Mouse (Mus musculus): ENCODE data around the gene Poglut1.

The Poglut1 gene

GRCm38 (mm10) chr16:38549479-38550396 lies at the start of gene Poglut1:
Gene Poglut1 (minus strand): TSS chr16:38550258.
- in situ Hi-C loops (cut with MboI; ENCODE audit: low pct_unique_long_range_greater_than_20kb in 1 of 2, low sequenced_read_pairs in 2 of 2, unreplicated experiment in 1 of 2) = no loop called here

GRCm38 (mm10) chr16:38598986-38599680 lies 49.1 kb upstream of the Poglut1 start:
- in situ Hi-C loops (cut with MboI; ENCODE audit: low pct_unique_long_range_greater_than_20kb in 1 of 2, low sequenced_read_pairs in 2 of 2, unreplicated experiment in 1 of 2) = no loop called here

- in situ Hi-C loops (cut with MboI; ENCODE audit: low pct_unique_long_range_greater_than_20kb in 1 of 2, low sequenced_read_pairs in 2 of 2, unreplicated experiment in 1 of 2) = no loop called here
Observed at GRCm38 (mm10) chr16:38596651-38597050, 46.6 kb upstream of the Poglut1 start.

- in situ Hi-C loops (cut with MboI; ENCODE audit: low pct_unique_long_range_greater_than_20kb in 1 of 2, low sequenced_read_pairs in 2 of 2, unreplicated experiment in 1 of 2) = no loop called here
Observed at GRCm38 (mm10) chr16:38596099-38596498, 46.0 kb upstream of the Poglut1 start.

- in situ Hi-C loops (cut with MboI; ENCODE audit: low pct_unique_long_range_greater_than_20kb in 1 of 2, low sequenced_read_pairs in 2 of 2, unreplicated experiment in 1 of 2) = no loop called here
Observed at GRCm38 (mm10) chr16:38594435-38594834, 44.4 kb upstream of the Poglut1 start.

- in situ Hi-C loops (cut with MboI; ENCODE audit: low pct_unique_long_range_greater_than_20kb in 1 of 2, low sequenced_read_pairs in 2 of 2, unreplicated experiment in 1 of 2) = no loop called here
Observed at GRCm38 (mm10) chr16:38592946-38593345, 42.9 kb upstream of the Poglut1 start.

- in situ Hi-C loops (cut with MboI; ENCODE audit: low pct_unique_long_range_greater_than_20kb in 1 of 2, low sequenced_read_pairs in 2 of 2, unreplicated experiment in 1 of 2) = no loop called here
Observed at GRCm38 (mm10) chr16:38592026-38592678, 42.1 kb upstream of the Poglut1 start.

GRCm38 (mm10) chr16:38591506-38591905 lies 41.4 kb upstream of the Poglut1 start:
- in situ Hi-C loops (cut with MboI; ENCODE audit: low pct_unique_long_range_greater_than_20kb in 1 of 2, low sequenced_read_pairs in 2 of 2, unreplicated experiment in 1 of 2) = no loop called here

- in situ Hi-C loops (cut with MboI; ENCODE audit: low pct_unique_long_range_greater_than_20kb in 1 of 2, low sequenced_read_pairs in 2 of 2, unreplicated experiment in 1 of 2) = no loop called here
Observed at GRCm38 (mm10) chr16:38587572-38587971, 37.5 kb upstream of the Poglut1 start.

GRCm38 (mm10) chr16:38587163-38587562 lies 37.1 kb upstream of the Poglut1 start:
- in situ Hi-C loops (cut with MboI; ENCODE audit: low pct_unique_long_range_greater_than_20kb in 1 of 2, low sequenced_read_pairs in 2 of 2, unreplicated experiment in 1 of 2) = no loop called here

GRCm38 (mm10) chr16:38585186-38585585 lies 35.1 kb upstream of the Poglut1 start:
- in situ Hi-C loops (cut with MboI; ENCODE audit: low pct_unique_long_range_greater_than_20kb in 1 of 2, low sequenced_read_pairs in 2 of 2, unreplicated experiment in 1 of 2) = no loop called here

- in situ Hi-C loops (cut with MboI; ENCODE audit: low pct_unique_long_range_greater_than_20kb in 1 of 2, low sequenced_read_pairs in 2 of 2, unreplicated experiment in 1 of 2) = no loop called here
Observed at GRCm38 (mm10) chr16:38584761-38585160, 34.7 kb upstream of the Poglut1 start.

- in situ Hi-C loops (cut with MboI; ENCODE audit: low pct_unique_long_range_greater_than_20kb in 1 of 2, low sequenced_read_pairs in 2 of 2, unreplicated experiment in 1 of 2) = no loop called here
Observed at GRCm38 (mm10) chr16:38571481-38571880, 21.4 kb upstream of the Poglut1 start.

GRCm38 (mm10) chr16:38568192-38568591 lies 18.1 kb upstream of the Poglut1 start:
- in situ Hi-C loops (cut with MboI; ENCODE audit: low pct_unique_long_range_greater_than_20kb in 1 of 2, low sequenced_read_pairs in 2 of 2, unreplicated experiment in 1 of 2) = no loop called here

- in situ Hi-C loops (cut with MboI; ENCODE audit: low pct_unique_long_range_greater_than_20kb in 1 of 2, low sequenced_read_pairs in 2 of 2, unreplicated experiment in 1 of 2) = no loop called here
Observed at GRCm38 (mm10) chr16:38563516-38563915, 13.5 kb upstream of the Poglut1 start.

GRCm38 (mm10) chr16:38562968-38563327 lies 12.9 kb upstream of the Poglut1 start:
- in situ Hi-C loops (cut with MboI; ENCODE audit: low pct_unique_long_range_greater_than_20kb in 1 of 2, low sequenced_read_pairs in 2 of 2, unreplicated experiment in 1 of 2) = no loop called here

- in situ Hi-C loops (cut with MboI; ENCODE audit: low pct_unique_long_range_greater_than_20kb in 1 of 2, low sequenced_read_pairs in 2 of 2, unreplicated experiment in 1 of 2) = no loop called here
Observed at GRCm38 (mm10) chr16:38562131-38562967, 12.3 kb upstream of the Poglut1 start.

- in situ Hi-C loops (cut with MboI; ENCODE audit: low pct_unique_long_range_greater_than_20kb in 1 of 2, low sequenced_read_pairs in 2 of 2, unreplicated experiment in 1 of 2) = no loop called here
Observed at GRCm38 (mm10) chr16:38558221-38558748, 8.2 kb upstream of the Poglut1 start, which contains the start of gene Tmem39a. Gene Tmem39a (plus strand): TSS chr16:38558698.
